Mouse (Mus musculus): ENCODE results near the gene Nup54. TPM values are rescaled to one million over a fixed set of nuclear protein-coding genes. Genes with fewer than 3 reads are reported as not detected.

Nup54 gene
- polyA plus RNA-seq, 1 experiment from 2014 or later, result 23.0 TPM

- Histone ChIP-seq H3K4me2 (ENCODE audit: low read depth, low read length) (no peak overlapping the region), H3K4me3 (ENCODE audit: low read depth, low read length) (no peak overlapping the region), H3K27me3 (ENCODE audit: control insufficient read depth, insufficient read depth, low read depth, low read length) (peaks cover 25% of the 10 kb centered on the region), H3K9me3 (replicated peaks; ENCODE audit: control insufficient read depth, low read length) (no peaks in the 10 kb centered on the region), H3K9ac (ENCODE audit: low read depth, low read length) (no peak overlapping the region), H3K27ac (ENCODE audit: low read length) (no peak overlapping the region), H3K36me3 (ENCODE audit: control insufficient read depth, insufficient read depth) (no peaks in the 10 kb centered on the region), H3K4me1 (ENCODE audit: control insufficient read depth, low read depth, low read length) (peaks cover 13% of the 10 kb centered on the region)
- ATAC-seq (ENCODE audit: low read depth), result no peak
- 57% methylated on average over 8 of the region's 8 CpGs for WGBS (ENCODE audit: insufficient replicate concordance)
Measured at GRCm38 (mm10) chr5:92390615-92391014, 44.4 kb downstream of the Nup54 start.

DNA sequence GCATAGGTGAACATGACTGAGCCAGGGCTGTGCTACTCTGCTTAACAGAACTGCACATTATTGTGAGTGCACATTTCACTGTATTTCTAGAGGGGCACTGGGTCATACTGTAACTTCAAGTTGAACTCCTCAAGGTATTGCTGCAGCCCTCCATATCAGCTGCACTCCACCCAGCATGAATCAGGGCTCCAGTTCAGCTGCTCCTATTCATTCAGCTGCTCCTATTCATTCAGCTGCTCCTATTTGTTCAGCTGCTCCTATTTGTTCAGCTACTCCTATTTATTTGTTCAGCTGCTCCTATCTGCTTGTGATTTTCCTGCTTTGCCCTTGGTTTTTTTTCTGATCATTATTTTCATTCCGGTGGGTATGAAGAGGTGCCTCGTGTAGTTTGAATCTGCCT lies 45.0 kb downstream of the Nup54 start:
- Histone ChIP-seq H3K27me3 (ENCODE audit: control insufficient read depth, insufficient read depth, low read depth, low read length) (peaks cover 25% of the 10 kb centered on the region), H3K4me3 (ENCODE audit: low read depth, low read length) (no peak overlapping the region), H3K4me2 (ENCODE audit: low read depth, low read length) (no peak overlapping the region), H3K9ac (ENCODE audit: low read depth, low read length) (no peak overlapping the region), H3K27ac (ENCODE audit: low read length) (no peak overlapping the region), H3K9me3 (replicated peaks; ENCODE audit: control insufficient read depth, low read length) (no peaks in the 10 kb centered on the region), H3K4me1 (ENCODE audit: control insufficient read depth, low read depth, low read length) (peaks cover 8% of the 10 kb centered on the region), H3K36me3 (ENCODE audit: control insufficient read depth, insufficient read depth) (no peaks in the 10 kb centered on the region)
- 56% methylated on average over 2 of the region's 2 CpGs for whole genome bisulfite sequencing (ENCODE audit: insufficient replicate concordance)
- ATAC-seq (ENCODE audit: low read depth), result no peak

GRCm38 (mm10) chr5:92387433-92387832 lies 47.6 kb downstream of the Nup54 start:
- Histone ChIP-seq H3K36me3 (ENCODE audit: control insufficient read depth, insufficient read depth) (no peaks in the 10 kb centered on the region), H3K9me3 (replicated peaks; ENCODE audit: control insufficient read depth, low read length) (no peaks in the 10 kb centered on the region), H3K27ac (ENCODE audit: low read length) (no peak overlapping the region), H3K27me3 (ENCODE audit: control insufficient read depth, insufficient read depth, low read depth, low read length) (peaks cover 15% of the 10 kb centered on the region), H3K4me1 (ENCODE audit: control insufficient read depth, low read depth, low read length) (no peaks in the 10 kb centered on the region), H3K4me2 (ENCODE audit: low read depth, low read length) (no peak overlapping the region), H3K9ac (ENCODE audit: low read depth, low read length) (no peak overlapping the region), H3K4me3 (ENCODE audit: low read depth, low read length) (no peak overlapping the region)
- WGBS (ENCODE audit: insufficient replicate concordance), result 61% methylated on average over 11 of the region's 11 CpGs
- no peak for ATAC-seq (ENCODE audit: low read depth)

DNA sequence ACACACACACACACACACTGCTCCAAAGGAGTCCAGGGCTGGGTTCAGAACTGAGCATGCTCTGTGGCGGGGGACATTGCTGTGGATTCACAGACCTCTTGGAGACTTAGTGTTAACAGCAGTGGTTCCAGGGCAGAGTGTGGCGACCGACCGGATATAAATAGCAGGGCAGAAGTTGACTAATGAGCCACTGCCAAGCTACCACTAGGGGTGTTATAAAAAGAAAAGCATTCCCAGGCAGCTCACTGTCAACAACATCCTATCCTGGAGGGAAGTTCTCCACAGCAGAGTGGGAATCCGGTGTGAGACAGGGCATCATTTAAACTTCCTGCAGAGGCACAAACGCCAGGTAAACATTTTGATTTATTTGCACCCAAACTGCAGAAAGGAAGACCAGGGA lies 48.4 kb downstream of the Nup54 start:
- Histone ChIP-seq H3K27me3 (ENCODE audit: control insufficient read depth, insufficient read depth, low read depth, low read length) (peaks cover 7% of the 10 kb centered on the region), H3K36me3 (ENCODE audit: control insufficient read depth, insufficient read depth) (no peaks in the 10 kb centered on the region), H3K4me2 (ENCODE audit: low read depth, low read length) (no peak overlapping the region), H3K27ac (ENCODE audit: low read length) (no peak overlapping the region), H3K9me3 (replicated peaks; ENCODE audit: control insufficient read depth, low read length) (no peaks in the 10 kb centered on the region), H3K9ac (ENCODE audit: low read depth, low read length) (no peak overlapping the region), H3K4me3 (ENCODE audit: low read depth, low read length) (no peak overlapping the region), H3K4me1 (ENCODE audit: control insufficient read depth, low read depth, low read length) (peaks cover under 1% of the 10 kb centered on the region)
- WGBS (ENCODE audit: insufficient replicate concordance), result 16% methylated on average over 6 of the region's 6 CpGs
- ATAC-seq (ENCODE audit: low read depth), result no peak

DNA sequence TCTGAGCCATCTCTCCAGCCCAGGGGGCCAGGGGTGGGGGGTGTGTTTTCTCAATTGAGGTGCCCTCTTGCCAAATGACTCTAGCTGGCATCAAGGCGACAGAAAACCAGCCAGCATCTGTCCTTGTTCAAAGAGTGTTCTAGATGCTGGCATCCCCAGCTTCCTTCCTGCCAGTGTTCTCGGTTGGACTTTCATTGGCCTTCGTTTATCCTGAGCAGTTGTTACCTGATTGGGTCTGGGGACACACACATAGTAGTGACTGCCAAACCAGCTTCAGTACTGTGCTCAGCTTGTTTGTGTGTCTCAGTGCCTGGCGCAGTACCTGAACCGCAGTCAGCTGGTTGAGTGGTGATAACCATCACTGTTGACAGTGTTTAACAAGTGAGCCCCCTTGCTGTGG lies 48.9 kb downstream of the Nup54 start:
- no peaks in the 10 kb centered on the region for H3K36me3 ChIP-seq (ENCODE audit: control insufficient read depth, insufficient read depth)
- H3K4me1 ChIP-seq (ENCODE audit: control insufficient read depth, low read depth, low read length), result peaks cover 4% of the 10 kb centered on the region
- H3K9ac ChIP-seq (ENCODE audit: low read depth, low read length), result no peak overlapping the region
- ATAC-seq (ENCODE audit: low read depth), result no peak
- WGBS (ENCODE audit: insufficient replicate concordance), result 65% methylated on average over 5 of the region's 5 CpGs
- H3K27ac ChIP-seq (ENCODE audit: low read length), result no peak overlapping the region
- no peak overlapping the region for H3K4me2 ChIP-seq (ENCODE audit: low read depth, low read length)
- H3K4me3 ChIP-seq (ENCODE audit: low read depth, low read length), result no peak overlapping the region
- no peaks in the 10 kb centered on the region for H3K9me3 ChIP-seq (replicated peaks; ENCODE audit: control insufficient read depth, low read length)
- peaks cover 6% of the 10 kb centered on the region for H3K27me3 ChIP-seq (ENCODE audit: control insufficient read depth, insufficient read depth, low read depth, low read length)

- Histone ChIP-seq H3K4me3 (ENCODE audit: low read depth, low read length) (no peak overlapping the region), H3K27me3 (ENCODE audit: control insufficient read depth, insufficient read depth, low read depth, low read length) (peaks cover 4% of the 10 kb centered on the region; the same call in 1 of the 2 replicates), H3K9me3 (replicated peaks; ENCODE audit: control insufficient read depth, low read length) (no peaks in the 10 kb centered on the region), H3K27ac (ENCODE audit: low read length) (no peak overlapping the region), H3K9ac (ENCODE audit: low read depth, low read length) (no peak overlapping the region), H3K4me2 (ENCODE audit: low read depth, low read length) (no peak overlapping the region), H3K4me1 (ENCODE audit: control insufficient read depth, low read depth, low read length) (peaks cover 4% of the 10 kb centered on the region), H3K36me3 (ENCODE audit: control insufficient read depth, insufficient read depth) (no peaks in the 10 kb centered on the region)
- WGBS (ENCODE audit: insufficient replicate concordance), result 33% methylated on average over 7 of the region's 7 CpGs
- 0 out of 2 replicates have a peak, but pooled peaks have one; percentile 22 for ATAC-seq (ENCODE audit: low read depth)
Measured at GRCm38 (mm10) chr5:92384855-92385254, 50.2 kb downstream of the Nup54 start.

DNA sequence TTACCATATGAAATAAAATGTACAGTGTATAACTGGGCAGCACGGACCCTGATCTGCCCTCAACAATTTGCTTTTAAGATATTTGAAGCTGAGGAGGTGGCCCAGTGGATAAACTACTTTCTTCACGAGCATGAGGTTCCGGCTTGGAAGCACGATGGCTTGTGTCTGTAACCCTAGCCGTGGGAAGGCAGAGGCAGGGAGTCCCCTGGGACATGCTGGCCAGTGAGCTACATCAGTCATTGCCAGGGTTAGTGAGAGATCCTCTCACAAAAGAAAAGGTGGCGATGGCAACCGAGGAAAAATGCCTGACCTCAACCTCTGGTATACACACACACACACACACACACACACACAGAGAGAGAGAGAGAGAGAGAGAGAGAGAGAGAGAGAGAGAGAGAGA lies 51.3 kb downstream of the Nup54 start:
- 62% methylated on average over 7 of the region's 7 CpGs for WGBS (ENCODE audit: insufficient replicate concordance)
- no peak overlapping the region for H3K4me2 ChIP-seq (ENCODE audit: low read depth, low read length)
- no peaks in the 10 kb centered on the region for H3K36me3 ChIP-seq (ENCODE audit: control insufficient read depth, insufficient read depth)
- H3K9me3 ChIP-seq (replicated peaks; ENCODE audit: control insufficient read depth, low read length), result no peaks in the 10 kb centered on the region
- peaks cover 4% of the 10 kb centered on the region for H3K4me1 ChIP-seq (ENCODE audit: control insufficient read depth, low read depth, low read length)
- no peak overlapping the region for H3K27ac ChIP-seq (ENCODE audit: low read length)
- no peak overlapping the region for H3K9ac ChIP-seq (ENCODE audit: low read depth, low read length)
- H3K4me3 ChIP-seq (ENCODE audit: low read depth, low read length), result no peak overlapping the region
- no peaks in the 10 kb centered on the region; the same call in 1 of the 2 replicates for H3K27me3 ChIP-seq (ENCODE audit: control insufficient read depth, insufficient read depth, low read depth, low read length)
- no peak for ATAC-seq (ENCODE audit: low read depth)

- Histone ChIP-seq H3K4me1 (ENCODE audit: control insufficient read depth, low read depth, low read length) (peaks cover 4% of the 10 kb centered on the region), H3K27me3 (ENCODE audit: control insufficient read depth, insufficient read depth, low read depth, low read length) (no peaks in the 10 kb centered on the region), H3K9ac (ENCODE audit: low read depth, low read length) (no peak overlapping the region), H3K4me2 (ENCODE audit: low read depth, low read length) (no peak overlapping the region), H3K36me3 (ENCODE audit: control insufficient read depth, insufficient read depth) (no peaks in the 10 kb centered on the region), H3K27ac (ENCODE audit: low read length) (no peak overlapping the region), H3K9me3 (replicated peaks; ENCODE audit: control insufficient read depth, low read length) (no peaks in the 10 kb centered on the region), H3K4me3 (ENCODE audit: low read depth, low read length) (no peak overlapping the region)
- no peak for ATAC-seq (ENCODE audit: low read depth)
- 61% methylated on average over 9 of the region's 9 CpGs for WGBS (ENCODE audit: insufficient replicate concordance)
Measured at GRCm38 (mm10) chr5:92382349-92382679, 52.7 kb downstream of the Nup54 start.

GRCm38 (mm10) chr5:92381550-92382348 lies 53.3 kb downstream of the Nup54 start:
- 20% methylated on average over 12 of the region's 12 CpGs for WGBS (ENCODE audit: insufficient replicate concordance)
- Histone ChIP-seq H3K27ac (ENCODE audit: low read length) (no peak overlapping the region), H3K4me3 (ENCODE audit: low read depth, low read length) (no peak overlapping the region), H3K4me2 (ENCODE audit: low read depth, low read length) (no peak overlapping the region), H3K27me3 (ENCODE audit: control insufficient read depth, insufficient read depth, low read depth, low read length) (no peaks in the 10 kb centered on the region), H3K9ac (ENCODE audit: low read depth, low read length) (no peak overlapping the region), H3K9me3 (replicated peaks; ENCODE audit: control insufficient read depth, low read length) (no peaks in the 10 kb centered on the region), H3K36me3 (ENCODE audit: control insufficient read depth, insufficient read depth) (no peaks in the 10 kb centered on the region), H3K4me1 (ENCODE audit: control insufficient read depth, low read depth, low read length) (peaks cover 4% of the 10 kb centered on the region)
- no peak; the same call in 1 of the 2 replicates for ATAC-seq (ENCODE audit: low read depth)

All from liver, embryonic 16.5 days (tissue).